Mouse (Mus musculus): Measurements from ENCODE around the gene Ube2v1.

DNA sequence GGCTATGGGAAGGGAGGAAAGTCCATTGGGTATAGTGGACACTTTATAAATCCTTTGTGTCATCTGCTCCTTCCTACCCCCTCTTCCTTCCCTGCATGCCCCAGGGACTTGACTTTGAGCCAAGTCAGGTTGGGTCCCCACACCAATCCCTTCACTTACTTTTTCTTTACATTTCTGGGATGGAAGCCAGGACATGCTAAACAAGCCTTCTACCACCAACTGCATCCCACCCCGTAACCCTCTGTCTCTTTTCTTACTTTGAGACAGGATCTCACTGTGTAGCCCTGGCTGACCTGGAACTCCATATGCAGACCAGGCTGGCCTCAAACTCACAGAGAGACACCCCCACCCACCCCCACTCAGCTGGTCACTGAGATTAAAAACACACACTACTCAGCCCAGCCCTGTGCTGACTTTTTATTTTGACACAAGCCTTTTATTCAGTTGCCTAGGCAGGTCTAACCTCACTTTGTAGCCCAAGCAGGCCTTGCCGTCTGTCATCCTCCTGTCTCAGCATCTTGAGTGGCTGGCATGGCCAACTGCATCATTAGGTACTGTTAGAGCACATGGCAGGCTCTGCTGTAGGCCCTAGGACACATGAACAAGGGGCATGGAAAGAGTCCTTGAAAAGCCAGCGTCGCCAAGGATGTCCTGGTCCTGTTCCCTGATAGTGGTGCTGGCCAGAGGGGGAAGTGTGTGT is 38.2 kb downstream of the Ube2v1 start:
- TF ChIP-seq POLR2AphosphoS2 (IDR thresholded peaks at IDR 0.05; ENCODE audit: insufficient read length, low read depth) = no peak
- TF ChIP-seq POLR2A (IDR thresholded peaks at IDR 0.05; ENCODE audit: insufficient read length, low read depth) = no peak
- no peak for TF ChIP-seq USF1 (IDR thresholded peaks at IDR 0.05; ENCODE audit: low read depth)
- TF ChIP-seq MYOG (IDR thresholded peaks at IDR 0.05; ENCODE audit: control insufficient read depth in 1 of 3, insufficient read depth in 1 of 3, insufficient read length in 2 of 3, low read depth in 2 of 3) = no peak
- no peak for TF ChIP-seq TCF3 (IDR thresholded peaks at IDR 0.05; ENCODE audit: insufficient read length, low read depth)
- TF ChIP-seq TCF12 (IDR thresholded peaks at IDR 0.05; ENCODE audit: insufficient read depth, poor library complexity, severe bottlenecking) = no peak

All from myocyte (in vitro differentiated cells).